Mouse (Mus musculus) gastrocnemius, postnatal 10 days (tissue): ENCODE results near the gene Cox6b1. TPM values are rescaled to one million over a fixed set of nuclear protein-coding genes. Genes with fewer than 3 reads are reported as not detected.

ENCODE experiments used
- DNase-seq: peaks from one replicate; pipeline ENCODE4 v3.0.0; 2021; ENCODE audit warnings: mixed read lengths
- microRNA-seq, 2 experiments: library from miRNA; unstranded; fragments of <30 nt; microRNA quantifications; one replicate each; pipeline ENCODE4 v1.2.0; 2021
- total RNA-seq, 2 experiments: library from RNA; stranded (reverse); gene quantifications; 2 replicates each; pipeline ENCODE4 v1.2.3; 2021

Cox6b1 gene
- total RNA-seq, 2 experiments from 2014 or later = 1,178 to 1,379 TPM

GRCm38 (mm10) chr7:30586455-30587020, 39.4 kb downstream of the Cox6b1 start:
- DNase-seq = no peak

- no peak for DNase-seq
Observed at GRCm38 (mm10) chr7:30585170-30585569, 40.8 kb downstream of the Cox6b1 start.

DNA sequence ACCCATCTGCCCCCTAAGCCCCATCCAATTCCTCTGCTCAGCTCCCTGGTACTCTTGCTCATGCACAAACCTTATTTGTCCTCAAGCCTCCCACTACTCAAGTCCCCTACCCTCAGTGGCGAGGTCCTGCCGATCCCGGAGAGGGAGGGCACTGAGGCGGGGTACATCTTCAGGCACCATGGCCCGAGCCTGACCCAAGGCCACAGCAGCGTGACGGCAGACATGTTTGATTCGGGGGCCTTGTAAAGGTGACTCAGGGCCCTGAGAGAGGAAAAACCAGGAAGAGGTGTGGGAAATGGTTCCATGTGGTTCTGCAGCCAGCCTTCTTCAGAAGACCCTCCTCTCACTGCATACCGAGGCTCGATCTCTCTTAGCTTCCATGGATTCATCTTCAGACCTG, 41.6 kb downstream of the Cox6b1 start:
- no peak for DNase-seq

GRCm38 (mm10) chr7:30581547-30581946, 44.4 kb downstream of the Cox6b1 start:
- DNase-seq = no peak

- DNase-seq = no peak
Observed at GRCm38 (mm10) chr7:30579950-30580349, 46.0 kb downstream of the Cox6b1 start.

- DNase-seq = peak; percentile 68
Observed at GRCm38 (mm10) chr7:30572969-30573368, 53.0 kb downstream of the Cox6b1 start.

DNA sequence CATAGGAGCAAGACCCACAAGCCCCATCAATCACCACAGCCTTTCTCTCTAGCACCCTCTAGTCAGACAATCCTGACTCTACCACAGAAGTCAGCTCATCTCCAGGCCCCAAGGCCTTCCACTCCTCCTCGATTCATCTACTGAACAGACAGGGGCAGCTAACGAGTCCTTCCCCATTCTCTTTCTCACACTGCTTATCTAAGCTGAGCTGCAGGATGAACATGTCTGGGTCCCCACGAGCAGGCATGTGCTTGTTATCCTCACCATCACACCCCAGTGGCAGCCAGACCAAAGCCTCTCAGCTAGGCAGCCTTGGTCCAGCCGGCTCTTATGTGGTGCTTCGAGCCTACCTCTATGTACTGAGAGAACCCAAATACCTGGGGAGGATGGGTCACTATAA, 53.6 kb downstream of the Cox6b1 start:
- DNase-seq = no peak

- no peak for DNase-seq
Observed at GRCm38 (mm10) chr7:30567555-30567954, 58.4 kb downstream of the Cox6b1 start.

Small RNA genes lying within 50 kb of the gene (microRNA-seq; reads per million reads assigned to microRNA genes)
- gene Mir3569 = 0 to 0.32 reads per million in 2 experiments

Other genes starting within 250 kb of the Cox6b1 start
- 10 to 100 TPM; 11.9 to 22.2 TPM for gene Tyrobp, start 212.4 kb downstream of the Cox6b1 start, total RNA-seq
- gene Hcst, start 206.3 kb downstream of the Cox6b1 start, total RNA-seq = under 1 TPM; 0.66 to 0.72 TPM
- gene Nfkbid, start 204.4 kb downstream of the Cox6b1 start, total RNA-seq = under 1 TPM; 0.14 to 0.45 TPM
- 1 to 10 TPM; 3.3 to 4.4 TPM for gene Aplp1, start 180.6 kb downstream of the Cox6b1 start, total RNA-seq
- gene Kirrel2, start 168.5 kb downstream of the Cox6b1 start, total RNA-seq = not detected
- not detected for gene Nphs1, start 167.8 kb downstream of the Cox6b1 start, total RNA-seq
- not detected for gene Prodh2, start 132.5 kb downstream of the Cox6b1 start, total RNA-seq
- gene Arhgap33, start 91.1 kb downstream of the Cox6b1 start, total RNA-seq = 1 to 10 TPM; 3.2 to 4.8 TPM
- gene Hspb6, start 74.0 kb downstream of the Cox6b1 start, total RNA-seq = 100 to 1,000 TPM; 304 to 323 TPM
- 1 to 10 TPM; 3.8 to 6.2 TPM for gene Proser3, start 73.9 kb downstream of the Cox6b1 start, total RNA-seq
- gene Lin37, start 66.3 kb downstream of the Cox6b1 start, total RNA-seq = 10 to 100 TPM; 11.0 to 16.3 TPM
- gene U2af1l4, start 62.9 kb downstream of the Cox6b1 start, total RNA-seq = 10 to 100 TPM; 56.3 to 57.5 TPM
- gene Gm49396, start 62.8 kb downstream of the Cox6b1 start, total RNA-seq = 1 to 10 TPM; 1.5 to 2.3 TPM
- gene Psenen, start 62.5 kb downstream of the Cox6b1 start, total RNA-seq = 100 to 1,000 TPM in 1 of 2 experiments, 10 to 100 TPM in 1; 93.7 to 104 TPM
- gene Igflr1, start 60.7 kb downstream of the Cox6b1 start, total RNA-seq = 1 to 10 TPM; 1.4 to 2.3 TPM
- gene Kmt2b, start 37.4 kb downstream of the Cox6b1 start, total RNA-seq = 10 to 100 TPM; 21.4 to 26.8 TPM
- not detected for gene Zbtb32, start 27.2 kb downstream of the Cox6b1 start, total RNA-seq
- gene Upk1a, start 13.3 kb downstream of the Cox6b1 start, total RNA-seq = under 1 TPM; 0.16 to 0.29 TPM
- not detected for gene Etv2, start 9.7 kb upstream of the Cox6b1 start, total RNA-seq
- 10 to 100 TPM; 42.4 to 44.4 TPM for gene Rbm42, start 24.2 kb upstream of the Cox6b1 start, total RNA-seq
- gene Haus5, start 38.8 kb upstream of the Cox6b1 start, total RNA-seq = 1 to 10 TPM; 3.7 to 5.7 TPM
- gene Pmis2, start 45.5 kb upstream of the Cox6b1 start, total RNA-seq = 1 to 10 TPM; 1.3 to 1.5 TPM
- gene 2200002J24Rik, start 72.8 kb upstream of the Cox6b1 start, total RNA-seq = not detected
- gene Atp4a, start 86.1 kb upstream of the Cox6b1 start, total RNA-seq = not detected
- gene Tmem147, start 103.4 kb upstream of the Cox6b1 start, total RNA-seq = 100 to 1,000 TPM; 166 to 178 TPM
- gene Gapdhs, start 117.5 kb upstream of the Cox6b1 start, total RNA-seq = not detected
- 1 to 10 TPM; 3.5 to 5.8 TPM for gene Sbsn, start 125.3 kb upstream of the Cox6b1 start, total RNA-seq
- under 1 TPM in 1 of 2 experiments, not detected in 1; 0.33 TPM for gene Dmkn, start 137.6 kb upstream of the Cox6b1 start, total RNA-seq
- gene Krtdap, start 161.7 kb upstream of the Cox6b1 start, total RNA-seq = 1 to 10 TPM; 3.4 to 6.0 TPM
- 1 to 10 TPM in 1 of 2 experiments, under 1 TPM in 1; 0.56 to 1.2 TPM for gene Ffar2, start 197.6 kb upstream of the Cox6b1 start, total RNA-seq
- not detected for gene Ffar3, start 230.0 kb upstream of the Cox6b1 start, total RNA-seq
- gene Ffar1, start 235.4 kb upstream of the Cox6b1 start, total RNA-seq = not detected